Mouse (Mus musculus): ENCODE measurements around the gene Pik3c2a. TPM values are rescaled to one million over a fixed set of nuclear protein-coding genes. Genes with fewer than 3 reads are reported as not detected.

The Pik3c2a gene
- polyA plus RNA-seq, 1 experiment = 48.3 TPM

- H3K4me3 ChIP-seq (ENCODE audit: insufficient read depth, low read length) = peak within 1 kb of the TSS; percentile 100
- no peak for TF ChIP-seq CTCF (IDR thresholded peaks at IDR 0.05; ENCODE audit: borderline replicate concordance, insufficient read depth, low read length)
- peak; percentile 95 for TF ChIP-seq POLR2A (IDR thresholded peaks at IDR 0.05; ENCODE audit: low read depth, low read length)
- H3K27ac ChIP-seq (ENCODE audit: insufficient read depth, low read length) = peak within 1 kb of the TSS; percentile 62
- H3K4me1 ChIP-seq (ENCODE audit: control insufficient read depth, insufficient read depth, low read length) = no peaks in the 10 kb centered on the region
Measured at GRCm38 (mm10) chr7:116333713-116334668, 109.3 kb downstream of the Pik3c2a start, which contains the start of gene Rps13. TSS of gene Rps13 (minus strand) at chr7:116334195.

- Histone ChIP-seq H3K27ac (ENCODE audit: insufficient read depth, low read length) (no peak overlapping the region), H3K4me1 (ENCODE audit: control insufficient read depth, insufficient read depth, low read length) (no peaks in the 10 kb centered on the region), H3K4me3 (ENCODE audit: insufficient read depth, low read length) (no peak overlapping the region; the same call in 1 of the 2 replicates)
- TF ChIP-seq POLR2A (IDR thresholded peaks at IDR 0.05; ENCODE audit: low read depth, low read length) = no peak
- TF ChIP-seq CTCF (IDR thresholded peaks at IDR 0.05; ENCODE audit: borderline replicate concordance, insufficient read depth, low read length) = no peak
Measured at GRCm38 (mm10) chr7:116331246-116331645, 112.0 kb downstream of the Pik3c2a start.

- Histone ChIP-seq H3K27ac (ENCODE audit: insufficient read depth, low read length) (no peak overlapping the region), H3K4me3 (ENCODE audit: insufficient read depth, low read length) (no peak overlapping the region), H3K4me1 (ENCODE audit: control insufficient read depth, insufficient read depth, low read length) (no peaks in the 10 kb centered on the region)
- TF ChIP-seq CTCF (IDR thresholded peaks at IDR 0.05; ENCODE audit: borderline replicate concordance, insufficient read depth, low read length) (no peak), POLR2A (IDR thresholded peaks at IDR 0.05; ENCODE audit: low read depth, low read length) (no peak)
Measured at GRCm38 (mm10) chr7:116329858-116330257, 113.4 kb downstream of the Pik3c2a start.

GRCm38 (mm10) chr7:116328777-116329176 lies 114.5 kb downstream of the Pik3c2a start:
- H3K4me3 ChIP-seq (ENCODE audit: insufficient read depth, low read length) = no peak overlapping the region
- H3K4me1 ChIP-seq (ENCODE audit: control insufficient read depth, insufficient read depth, low read length) = no peaks in the 10 kb centered on the region
- no peak overlapping the region for H3K27ac ChIP-seq (ENCODE audit: insufficient read depth, low read length)
- TF ChIP-seq POLR2A (IDR thresholded peaks at IDR 0.05; ENCODE audit: low read depth, low read length) (no peak; the same call in 1 of the 2 replicates), CTCF (IDR thresholded peaks at IDR 0.05; ENCODE audit: borderline replicate concordance, insufficient read depth, low read length) (no peak)

- TF ChIP-seq POLR2A (IDR thresholded peaks at IDR 0.05; ENCODE audit: low read depth, low read length) (no peak), CTCF (IDR thresholded peaks at IDR 0.05; ENCODE audit: borderline replicate concordance, insufficient read depth, low read length) (no peak)
- Histone ChIP-seq H3K4me1 (ENCODE audit: control insufficient read depth, insufficient read depth, low read length) (no peaks in the 10 kb centered on the region), H3K27ac (ENCODE audit: insufficient read depth, low read length) (no peak overlapping the region), H3K4me3 (ENCODE audit: insufficient read depth, low read length) (no peak overlapping the region)
Measured at GRCm38 (mm10) chr7:116327901-116328300, 115.3 kb downstream of the Pik3c2a start.

GRCm38 (mm10) chr7:116323331-116323964 lies 119.8 kb downstream of the Pik3c2a start:
- no peak overlapping the region for H3K27ac ChIP-seq (ENCODE audit: insufficient read depth, low read length)
- no peaks in the 10 kb centered on the region for H3K4me1 ChIP-seq (ENCODE audit: control insufficient read depth, insufficient read depth, low read length)
- TF ChIP-seq POLR2A (IDR thresholded peaks at IDR 0.05; ENCODE audit: low read depth, low read length) (no peak), CTCF (IDR thresholded peaks at IDR 0.05; ENCODE audit: borderline replicate concordance, insufficient read depth, low read length) (peak; percentile 74)
- no peak overlapping the region for H3K4me3 ChIP-seq (ENCODE audit: insufficient read depth, low read length)

GRCm38 (mm10) chr7:116309456-116309855 lies 133.8 kb downstream of the Pik3c2a start:
- H3K4me1 ChIP-seq (ENCODE audit: control insufficient read depth, insufficient read depth, low read length) = no peaks in the 10 kb centered on the region
- H3K27ac ChIP-seq (ENCODE audit: insufficient read depth, low read length) = no peak overlapping the region
- no peak for TF ChIP-seq CTCF (IDR thresholded peaks at IDR 0.05; ENCODE audit: borderline replicate concordance, insufficient read depth, low read length)
- TF ChIP-seq POLR2A (IDR thresholded peaks at IDR 0.05; ENCODE audit: low read depth, low read length) = no peak
- H3K4me3 ChIP-seq (ENCODE audit: insufficient read depth, low read length) = no peak overlapping the region

- H3K27ac ChIP-seq (ENCODE audit: insufficient read depth, low read length) = no peak overlapping the region
Measured at GRCm38 (mm10) chr7:116308632-116308991, 134.6 kb downstream of the Pik3c2a start.

GRCm38 (mm10) chr7:116307871-116308631 lies 135.2 kb downstream of the Pik3c2a start, which contains the start of gene Plekha7:
TSS of gene Plekha7 (minus strand) at chr7:116308376.
- no peak; the same call in 1 of the 2 replicates for TF ChIP-seq POLR2A (IDR thresholded peaks at IDR 0.05; ENCODE audit: low read depth, low read length)
- no peak for TF ChIP-seq CTCF (IDR thresholded peaks at IDR 0.05; ENCODE audit: borderline replicate concordance, insufficient read depth, low read length)
- Histone ChIP-seq H3K27ac (ENCODE audit: insufficient read depth, low read length) (no peak within 1 kb of the TSS), H3K4me3 (ENCODE audit: insufficient read depth, low read length) (peak within 1 kb of the TSS; percentile 47), H3K4me1 (ENCODE audit: control insufficient read depth, insufficient read depth, low read length) (no peaks in the 10 kb centered on the region)

More at GRCm38 (mm10) chr7:116308632-116308991, 134.6 kb downstream of the Pik3c2a start:
- TF ChIP-seq POLR2A (IDR thresholded peaks at IDR 0.05; ENCODE audit: low read depth, low read length) = no peak
- TF ChIP-seq CTCF (IDR thresholded peaks at IDR 0.05; ENCODE audit: borderline replicate concordance, insufficient read depth, low read length) = no peak
- no peaks in the 10 kb centered on the region for H3K4me1 ChIP-seq (ENCODE audit: control insufficient read depth, insufficient read depth, low read length)
- peak overlapping the region; percentile 47 for H3K4me3 ChIP-seq (ENCODE audit: insufficient read depth, low read length)

Data from embryonic fibroblast, embryonic 13.5 days (primary cell).